Mouse (Mus musculus) G1E (cell line): ENCODE measurements around the gene Jdp2.

Source experiments
- CTCF ChIP-seq: IDR thresholded peaks from 2 replicates; pipeline ENCODE4 v1.5.1; 2012; ENCODE audit warnings: low read depth, low read length, inconsistent platforms, mixed read lengths
- GATA1 ChIP-seq: IDR thresholded peaks from 2 replicates; pipeline ENCODE4 v1.6.1; 2012; ENCODE audit warnings: borderline replicate concordance, low read length, inconsistent platforms, mixed read lengths
- POLR2AphosphoS5 ChIP-seq: IDR thresholded peaks from 2 replicates; pipeline ENCODE4 v1.6.1; 2012; ENCODE audit warnings: low read depth, low read length, inconsistent platforms; ENCODE audit not compliant: insufficient replicate concordance

DNA sequence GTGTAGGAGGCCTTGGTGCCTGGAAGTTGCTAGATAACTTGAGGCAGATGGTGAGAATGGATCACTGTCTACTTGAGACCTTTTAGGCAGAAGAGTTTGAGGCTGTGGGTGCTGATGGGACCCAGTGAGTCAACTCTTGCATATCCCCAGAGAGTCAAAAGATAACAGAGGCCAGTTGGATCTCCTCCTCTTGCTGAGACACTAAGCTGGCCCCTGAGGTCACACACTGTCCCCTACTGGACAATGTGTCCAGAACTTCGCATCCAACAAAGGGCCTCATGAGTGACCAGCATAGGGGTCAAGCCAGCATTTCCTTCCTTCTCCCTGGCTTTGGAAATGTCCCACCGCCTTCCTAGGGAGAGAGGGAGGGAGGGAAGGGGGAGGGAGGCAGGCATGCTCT lies 81.0 kb downstream of the Jdp2 start:
- TF ChIP-seq GATA1 (no peak), CTCF (no peak), POLR2AphosphoS5 (no peak)
